Mouse (Mus musculus): ENCODE measurements around the gene Ccdc77.

GRCm38 (mm10) chr6:120289430-120289829, 74.7 kb downstream of the Ccdc77 start:
- no peak for TF ChIP-seq CTCF (IDR thresholded peaks at IDR 0.05; ENCODE audit: low read depth, low read length)
- no peak for TF ChIP-seq EP300 (IDR thresholded peaks at IDR 0.05; ENCODE audit: insufficient read depth, low read depth, low read length)

Data from ES-Bruce4 (cell line).